In the genomic region with DNA sequence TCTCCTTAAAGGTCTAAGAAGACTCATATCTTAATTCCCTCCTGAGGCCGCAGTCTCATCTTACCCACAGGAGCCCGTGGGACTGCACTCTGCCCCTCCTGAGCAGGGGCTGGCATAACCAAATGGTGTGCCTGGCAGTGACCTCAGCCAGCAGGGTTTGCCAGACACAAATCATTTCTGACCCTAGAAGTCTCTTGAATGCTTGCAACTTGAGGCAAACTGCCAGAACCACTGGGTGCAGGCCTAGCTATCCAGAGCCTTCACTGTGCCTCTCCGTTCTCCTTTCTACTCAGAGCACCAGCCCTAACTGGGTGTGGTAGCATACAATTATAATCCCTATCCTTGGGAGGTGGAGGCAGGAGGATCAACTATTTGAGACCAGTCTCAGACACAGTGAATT, we compare ENCODE assay signal across 14 mouse cellular contexts.
"Had no signal": no experiment of that assay in that cellular context is flagged by ENCODE, and none has a peak within 500 bp of the region (broad histone marks: within the 10 kb centered on the region; RNA-seq: fewer than 3 reads in every experiment).

No protein-coding gene starts in this region.

- ATAC-seq: lung, postnatal 0 days; midbrain, embryonic 15.5 days had no signal

- H3K9ac ChIP-seq: limb, embryonic 12.5 days; liver, embryonic 15.5 days; midbrain, embryonic 15.5 days; neural tube, embryonic 13.5 days had no signal

- H3K36me3 ChIP-seq: limb, embryonic 12.5 days; liver, embryonic 15.5 days; midbrain, embryonic 15.5 days; neural tube, embryonic 13.5 days had no signal

- H3K9me3 ChIP-seq: limb, embryonic 12.5 days; liver, embryonic 15.5 days; midbrain, embryonic 15.5 days; neural tube, embryonic 13.5 days had no signal

- H3K27ac ChIP-seq: limb, embryonic 12.5 days; liver, embryonic 15.5 days; midbrain, embryonic 15.5 days; neural tube, embryonic 13.5 days had no signal

- H3K27me3 ChIP-seq: midbrain, embryonic 15.5 days had no signal

- H3K4me3 ChIP-seq: limb, embryonic 12.5 days; liver, embryonic 15.5 days; midbrain, embryonic 15.5 days; neural tube, embryonic 13.5 days had no signal

- DNase-seq: layer of hippocampus, adult 9-11 months; liver; lung, adult 2 months; lung, postnatal 36 days; retina, postnatal 1 day; right cerebral cortex, postnatal 4 days; spleen, adult 18-20 months; thymus, adult 2 months; thymus, postnatal 25 days had no signal

- H3K4me2 ChIP-seq: limb, embryonic 12.5 days; liver, embryonic 15.5 days; midbrain, embryonic 15.5 days; neural tube, embryonic 13.5 days had no signal
